Mouse (Mus musculus): Measurements from ENCODE around the gene Hmcn1.

Gene Hmcn1

DNA sequence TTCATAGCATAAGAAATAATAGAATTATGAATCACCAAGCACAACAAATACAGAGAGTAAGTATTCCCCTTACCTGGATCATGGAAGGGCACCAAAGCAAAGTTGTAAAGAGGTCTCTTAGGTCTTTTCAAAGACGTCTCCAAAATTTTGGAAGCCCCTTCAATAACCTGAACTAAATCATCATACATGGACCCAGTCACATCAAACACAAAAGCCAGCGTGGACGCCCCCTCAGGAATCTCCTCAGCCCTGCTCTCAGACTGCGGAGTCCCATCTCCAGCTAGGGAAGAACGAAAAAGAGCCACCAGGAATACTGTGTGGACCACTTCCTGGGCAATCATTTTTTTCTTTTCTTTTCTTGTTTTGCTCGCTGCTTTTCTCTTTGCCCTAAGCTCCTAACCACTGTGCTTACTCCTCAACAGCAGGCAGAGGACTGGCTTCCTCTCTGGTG lies 499 bp downstream of the Hmcn1 start:
- DNase-seq (ENCODE audit: low spot score) = no peak

DNA sequence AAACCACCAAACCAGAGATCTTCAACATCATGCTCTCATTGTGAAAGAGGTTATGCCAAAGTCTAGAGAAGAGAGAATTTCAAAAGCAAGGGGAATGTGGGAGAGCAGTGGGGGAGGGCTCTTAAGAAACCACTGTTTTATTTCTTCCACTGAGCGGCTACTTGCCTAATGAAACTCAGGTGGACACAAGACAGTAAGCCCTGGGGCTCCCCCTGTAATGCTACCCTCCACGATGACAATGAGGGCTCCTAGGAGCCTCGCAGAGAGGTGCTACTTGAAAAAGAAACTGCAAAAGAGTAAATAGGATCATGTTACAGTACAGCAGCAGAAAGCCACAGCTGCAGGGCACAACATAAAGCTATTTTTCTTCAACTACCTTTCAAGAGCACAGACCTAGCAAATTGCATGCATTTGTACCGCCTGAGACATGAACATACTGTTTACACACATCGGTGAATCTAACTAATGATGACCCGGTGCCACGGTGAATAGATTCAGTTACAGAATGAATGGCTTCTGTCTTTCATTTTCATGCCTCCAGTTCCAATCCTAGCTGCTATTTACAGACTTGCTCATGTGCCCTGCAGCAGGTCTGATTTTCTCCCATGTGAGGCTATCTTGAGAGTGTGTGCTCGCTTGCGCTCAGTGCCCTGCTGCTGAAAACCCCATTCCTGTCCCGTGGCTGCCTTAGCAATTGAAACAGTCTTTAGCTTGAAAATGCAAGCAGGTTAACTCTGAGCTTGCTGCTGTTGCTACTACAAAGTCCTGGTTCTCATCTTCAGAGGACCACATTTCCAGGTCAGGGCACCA lies 1.3 kb downstream of the Hmcn1 start:
- no peak for DNase-seq (ENCODE audit: low spot score)

DNA sequence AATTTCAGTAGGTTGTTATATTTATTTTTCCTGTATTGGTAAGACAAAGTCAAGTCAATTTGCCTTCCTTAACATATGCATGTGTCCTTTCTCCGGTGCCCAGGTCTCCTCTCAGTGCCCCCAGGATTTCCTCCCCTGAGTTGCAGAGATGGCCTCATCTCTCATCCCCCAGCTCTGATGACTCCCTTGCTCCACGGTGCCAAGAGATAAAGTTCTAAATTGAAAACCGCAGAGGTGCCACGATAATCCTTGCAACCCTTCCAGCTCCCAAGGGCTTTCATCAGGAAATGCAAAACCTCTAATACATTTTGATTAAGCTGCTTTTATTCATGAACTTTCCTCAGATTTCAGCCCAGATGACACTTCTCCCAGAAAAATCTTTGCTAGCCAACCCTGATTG lies 8.3 kb downstream of the Hmcn1 start:
- DNase-seq (ENCODE audit: low spot score) = no peak

DNA sequence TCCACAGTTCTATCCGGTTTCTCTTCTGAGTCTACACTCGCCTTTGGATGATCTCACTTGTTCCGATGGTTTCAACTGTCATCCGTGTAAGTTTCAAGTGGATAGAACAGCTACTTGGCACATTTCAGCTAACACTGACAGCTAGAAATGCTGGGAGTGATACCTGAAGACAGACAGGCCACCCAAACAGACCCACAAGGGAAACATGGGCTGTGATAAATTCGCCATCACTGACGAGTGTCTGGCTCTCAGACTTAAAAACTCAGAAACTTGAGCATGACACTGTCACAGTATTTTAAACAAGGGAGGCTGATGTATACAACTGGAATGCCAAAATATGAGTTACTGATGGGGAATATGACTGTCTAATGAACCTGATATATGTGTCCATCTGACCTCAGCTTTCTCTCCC lies 9.1 kb downstream of the Hmcn1 start:
- no peak for DNase-seq (ENCODE audit: low spot score)

DNA sequence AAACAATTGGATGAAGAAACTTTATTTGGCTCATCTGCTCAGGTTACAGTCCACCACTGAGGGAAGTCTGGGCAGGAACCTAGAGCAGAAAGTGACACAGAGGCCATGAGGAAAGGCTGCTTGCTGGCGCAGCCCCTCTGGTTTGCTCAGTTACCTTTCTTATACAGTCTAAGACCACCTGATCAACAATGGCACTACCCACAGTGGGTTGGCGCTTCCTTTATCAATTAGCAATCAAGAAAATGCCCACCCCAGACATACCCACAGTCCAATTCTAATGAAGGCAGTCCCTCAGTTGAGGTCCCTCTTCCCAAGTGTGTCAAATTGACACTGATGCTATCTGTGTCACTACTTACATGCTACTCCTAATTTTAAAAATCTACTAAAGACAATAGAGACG lies 14.6 kb downstream of the Hmcn1 start:
- no peak for DNase-seq (ENCODE audit: low spot score)

DNA sequence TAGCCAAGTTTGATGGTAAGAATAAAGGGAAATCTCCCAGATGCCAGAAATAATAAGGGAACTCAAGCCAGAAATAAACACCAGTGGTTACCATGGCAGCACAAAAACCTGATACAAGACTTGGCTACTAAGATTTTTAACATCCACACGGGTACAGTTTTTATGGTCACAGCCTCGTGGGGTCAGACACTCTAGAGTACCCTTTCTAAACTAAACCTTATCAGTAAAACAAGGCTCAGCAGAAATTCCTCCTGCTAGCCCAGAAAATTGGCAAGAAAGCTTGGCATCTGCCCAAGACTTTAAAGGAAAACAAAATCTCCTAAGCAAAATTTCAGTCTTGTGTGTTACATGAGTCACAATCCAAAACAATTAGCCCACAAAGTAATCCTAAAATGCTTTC lies 17.0 kb downstream of the Hmcn1 start:
- DNase-seq (ENCODE audit: low spot score) = peak; percentile 28

DNA sequence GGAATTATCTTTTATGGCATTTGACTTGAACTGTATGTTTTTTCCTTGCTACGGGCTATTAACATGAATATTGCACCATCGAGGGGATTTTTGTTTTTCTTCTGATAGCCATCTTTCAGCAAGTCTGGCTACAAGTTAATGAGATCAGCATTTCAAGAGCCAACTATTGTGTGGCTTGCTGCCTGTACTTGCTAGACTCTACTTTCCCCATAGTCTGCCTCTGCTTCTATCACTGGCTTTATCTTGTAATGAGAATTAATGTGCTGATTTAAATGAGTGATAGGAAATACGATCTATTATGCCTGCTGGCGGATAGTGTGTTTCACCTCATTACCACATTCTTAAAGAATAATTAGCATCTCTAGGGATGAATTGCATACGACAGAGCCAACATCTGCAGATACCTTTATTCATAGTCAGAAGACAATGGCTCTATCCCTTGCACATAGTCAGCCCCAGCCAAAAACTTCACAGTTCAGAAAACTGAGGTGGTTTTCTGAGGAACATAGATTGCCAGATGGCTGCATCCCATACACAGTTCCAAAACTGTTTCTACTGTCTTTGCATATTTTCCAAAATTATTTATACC lies 33.7 kb downstream of the Hmcn1 start:
- no peak for DNase-seq (ENCODE audit: low spot score)

DNA sequence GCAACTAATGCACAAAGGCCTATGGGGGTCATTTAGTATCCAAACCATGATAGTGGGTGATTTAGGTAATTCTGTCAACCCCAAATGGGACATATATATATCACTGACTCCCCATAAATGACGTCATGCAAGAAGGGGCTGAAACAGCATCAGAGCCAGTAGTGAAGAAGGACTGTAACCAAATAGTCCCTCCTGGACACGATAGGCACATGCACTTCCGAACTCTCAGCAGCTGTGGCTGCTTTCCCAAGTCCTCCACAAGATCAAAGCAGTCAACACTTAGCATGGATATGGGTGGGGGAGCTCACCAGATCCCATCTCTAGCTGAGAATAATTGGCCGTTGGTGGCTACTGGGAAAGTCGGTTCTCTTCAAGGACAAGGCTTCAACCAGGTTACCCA lies 42.2 kb downstream of the Hmcn1 start:
- DNase-seq (ENCODE audit: low spot score) = no peak

DNA sequence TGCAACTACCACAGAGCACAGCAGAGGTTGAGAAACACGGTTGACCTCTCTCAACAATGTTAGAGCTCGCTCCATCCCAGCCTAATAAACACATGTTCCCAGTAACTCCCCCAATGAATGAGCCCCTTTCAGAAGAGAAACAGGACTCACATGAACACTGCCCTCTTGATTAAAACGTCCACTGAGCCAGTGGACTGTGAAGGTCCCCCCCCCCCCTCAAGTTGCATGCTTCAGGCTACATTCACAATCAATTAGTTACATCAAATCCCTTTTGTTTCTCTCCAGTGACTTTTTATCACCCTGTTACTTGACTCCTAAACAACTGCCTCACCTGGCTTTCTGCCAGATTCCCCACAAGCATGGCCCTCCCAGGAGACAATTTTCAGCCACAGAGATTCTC lies 43.2 kb downstream of the Hmcn1 start:
- no peak for DNase-seq (ENCODE audit: low spot score)

DNA sequence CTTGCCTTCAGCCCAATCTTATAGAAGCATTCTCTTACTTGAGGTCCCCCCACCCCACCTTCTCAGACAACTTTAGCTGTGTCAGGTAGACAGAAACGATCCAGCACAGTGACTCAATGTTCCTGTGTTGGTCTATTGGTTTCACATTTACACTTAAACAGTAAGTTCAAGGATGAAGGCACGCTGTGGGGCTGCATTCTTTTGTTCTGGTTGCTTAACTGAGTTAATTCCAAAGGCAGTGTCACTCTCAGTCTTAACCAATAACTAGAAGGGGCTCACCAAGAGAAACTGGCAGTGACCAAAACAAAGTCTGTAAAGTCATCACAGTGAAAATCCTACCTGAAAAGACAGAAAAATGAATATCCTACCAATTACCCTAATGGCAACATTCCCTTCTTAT lies 44.3 kb downstream of the Hmcn1 start:
- no peak for DNase-seq (ENCODE audit: low spot score)

DNA sequence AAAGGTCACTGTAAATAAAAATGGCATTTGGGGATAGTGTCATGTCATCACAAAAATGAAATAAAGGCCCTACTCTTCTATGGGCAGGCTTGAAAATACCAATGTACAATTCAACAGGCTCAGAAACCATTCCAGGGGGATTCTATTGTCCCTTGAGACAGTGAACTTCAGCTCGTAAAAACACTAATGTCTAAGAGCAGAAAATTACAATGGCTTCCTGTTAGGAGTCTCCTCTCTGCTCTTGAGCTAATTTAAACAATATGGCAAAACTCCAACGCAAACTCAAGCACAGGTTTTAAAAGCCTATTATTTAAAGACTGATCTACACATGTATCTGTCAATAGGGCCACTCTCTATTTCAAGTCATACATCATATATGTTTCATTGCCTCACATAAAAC lies 49.6 kb downstream of the Hmcn1 start:
- DNase-seq (ENCODE audit: low spot score) = no peak

DNA sequence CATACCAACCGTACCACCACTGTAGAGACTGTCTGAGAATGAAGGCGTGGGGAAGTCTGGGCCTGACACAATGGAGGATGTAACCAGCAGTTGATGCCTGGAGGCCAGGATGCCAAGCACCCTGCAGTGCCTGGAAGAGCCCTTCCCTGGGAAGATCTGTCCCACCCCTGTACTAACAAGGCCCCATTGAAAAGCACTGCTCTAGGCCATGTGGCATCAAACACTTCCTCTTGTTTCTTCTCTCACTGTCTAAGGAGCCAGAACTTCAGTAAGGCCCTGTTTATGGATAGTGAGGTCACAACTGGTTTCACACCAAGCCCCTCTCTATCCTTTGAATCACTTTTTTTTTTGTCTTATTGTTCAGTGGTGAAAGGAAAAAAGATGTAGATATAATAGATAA lies 51.1 kb downstream of the Hmcn1 start:
- DNase-seq (ENCODE audit: low spot score) = no peak

DNA sequence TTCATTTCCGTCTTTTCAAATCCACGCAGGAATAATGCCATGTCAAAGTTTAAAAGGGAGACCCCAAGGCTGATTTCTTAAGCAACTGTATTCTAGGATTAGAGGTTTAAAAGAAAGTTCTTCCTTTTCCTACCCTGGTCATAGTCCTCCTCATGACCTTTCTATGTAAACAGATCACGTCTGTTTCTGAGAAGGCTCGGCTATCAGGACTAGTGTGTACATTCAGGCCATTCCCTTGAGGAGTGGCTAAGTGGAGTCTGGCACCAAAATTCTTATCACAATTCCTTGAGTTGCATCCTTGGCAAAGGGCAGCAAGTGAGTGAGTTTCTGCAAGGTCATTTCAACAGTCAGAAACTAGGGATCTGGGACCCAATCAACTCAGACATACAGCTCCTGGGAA lies 56.4 kb downstream of the Hmcn1 start:
- no peak for DNase-seq (ENCODE audit: low spot score)

DNA sequence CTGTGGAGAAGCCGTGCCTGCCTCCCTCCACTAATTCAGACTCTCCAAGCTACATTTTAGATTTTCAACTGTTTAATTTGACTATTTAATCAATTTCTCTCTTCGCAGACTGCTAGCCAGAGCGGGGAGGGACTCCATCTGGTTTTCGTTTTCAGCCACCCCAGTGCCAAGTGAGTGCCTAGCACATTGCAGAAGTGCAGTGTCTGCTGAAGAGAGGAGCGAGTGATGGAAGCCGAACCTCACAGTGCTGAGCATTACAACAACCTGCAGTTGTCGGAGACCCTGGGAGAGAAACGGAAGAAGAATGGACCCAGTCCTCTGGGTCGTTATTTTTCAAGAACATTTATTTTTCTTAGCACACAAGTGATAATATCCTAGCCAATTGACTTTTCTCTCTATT lies 59.6 kb downstream of the Hmcn1 start:
- DNase-seq (ENCODE audit: low spot score) = peak; percentile 45

DNA sequence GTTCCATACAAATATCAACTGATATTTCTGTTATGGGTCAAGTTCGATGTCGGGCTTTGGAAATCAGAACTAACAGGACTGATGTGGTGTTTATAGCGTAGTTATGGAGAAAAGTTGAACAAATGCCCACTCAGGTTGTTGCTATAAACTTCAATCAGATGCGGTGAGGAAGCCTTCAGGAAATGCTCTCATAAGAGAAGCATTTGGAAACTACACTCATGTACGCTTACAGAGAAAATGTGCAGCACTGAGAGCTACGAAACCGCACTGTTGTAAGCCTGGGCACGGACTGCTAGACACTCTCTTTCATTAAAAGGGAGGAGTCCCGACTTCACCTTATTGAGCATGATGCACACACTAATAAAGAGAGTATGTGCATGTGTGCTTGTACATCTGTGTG lies 72.4 kb downstream of the Hmcn1 start:
- no peak for DNase-seq (ENCODE audit: low spot score)

DNA sequence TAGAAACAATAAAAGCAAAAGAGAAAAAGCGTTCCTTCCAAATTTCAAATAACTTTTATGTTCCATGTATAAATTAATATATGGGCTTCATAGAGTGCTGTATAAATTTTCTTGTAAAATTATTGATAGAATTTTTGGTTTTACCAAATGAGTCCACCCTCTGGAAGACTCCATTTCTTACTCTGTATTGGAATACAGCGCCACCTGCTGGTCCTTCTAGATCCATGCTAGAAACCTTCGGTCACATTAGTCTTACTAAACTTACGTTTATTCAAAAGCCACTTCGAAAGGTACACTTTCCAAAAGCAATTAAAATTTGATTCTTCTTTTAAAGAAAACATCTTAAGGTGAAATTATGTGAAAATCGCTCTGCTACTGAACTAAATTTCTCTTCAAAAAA lies 73.0 kb downstream of the Hmcn1 start:
- DNase-seq (ENCODE audit: low spot score) = peak; percentile 71

DNA sequence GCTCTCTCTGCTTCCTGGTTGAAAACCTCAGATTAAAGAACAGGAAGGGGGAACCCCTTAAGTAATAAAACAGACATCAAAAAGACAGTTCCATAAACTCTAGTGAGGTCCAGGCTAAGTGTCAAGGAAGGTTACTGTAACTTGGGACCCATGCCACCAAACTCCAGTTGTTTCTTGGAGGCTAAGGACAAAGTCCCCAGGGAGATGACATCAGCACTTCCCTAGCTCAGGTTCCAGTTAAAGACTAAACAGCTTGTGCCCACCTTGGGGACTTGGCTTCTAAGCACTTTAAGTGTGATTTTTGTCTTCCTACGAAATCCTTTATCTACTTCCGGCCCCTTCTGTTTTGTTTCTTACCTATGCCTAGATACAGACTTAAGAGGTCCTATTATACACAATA lies 78.3 kb downstream of the Hmcn1 start:
- no peak for DNase-seq (ENCODE audit: low spot score)

DNA sequence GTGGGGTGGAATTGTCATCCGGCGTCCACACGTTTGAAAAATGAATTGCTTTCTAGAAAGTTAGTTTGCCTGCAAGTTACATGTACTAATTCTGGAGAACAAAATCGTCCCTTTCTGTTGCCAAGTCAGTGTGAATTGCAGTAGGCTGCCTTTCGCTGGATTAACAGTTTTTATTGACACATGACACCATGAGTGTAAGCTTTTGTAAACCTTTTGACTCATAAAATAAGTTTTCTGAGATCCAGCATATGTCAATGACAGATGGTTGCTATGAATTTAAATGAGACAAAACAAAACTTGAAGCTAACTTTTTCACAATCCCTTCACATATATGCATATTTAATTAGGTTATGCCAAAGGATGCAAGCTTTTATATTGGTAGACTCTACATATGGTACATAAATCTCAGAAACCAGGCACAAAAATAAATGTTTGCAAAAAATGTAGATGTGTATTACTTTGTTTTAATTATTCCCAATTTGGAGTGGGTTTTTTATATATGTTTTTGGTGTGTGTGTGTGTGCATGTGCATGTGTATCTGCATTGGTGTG lies 79.6 kb downstream of the Hmcn1 start:
- no peak for DNase-seq (ENCODE audit: low spot score)

DNA sequence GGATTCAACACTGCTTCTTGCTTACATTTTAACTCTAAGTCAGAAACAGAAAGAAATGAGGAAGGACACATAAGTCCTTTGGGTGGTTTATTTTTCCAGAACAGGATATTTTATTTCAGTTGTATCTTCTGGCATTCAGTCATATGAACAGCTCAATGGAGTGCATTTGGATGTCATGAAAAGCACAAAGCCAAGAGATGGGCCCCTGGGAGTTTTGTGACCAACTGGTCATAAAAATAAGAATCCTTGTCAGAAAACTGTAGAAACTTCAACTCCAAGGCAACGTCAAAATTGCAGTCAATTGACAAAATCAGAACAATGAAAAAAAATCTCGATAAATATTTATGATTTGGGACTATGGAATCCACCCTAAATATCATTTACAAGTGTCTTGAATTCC lies 83.6 kb downstream of the Hmcn1 start:
- no peak for DNase-seq (ENCODE audit: low spot score)

DNA sequence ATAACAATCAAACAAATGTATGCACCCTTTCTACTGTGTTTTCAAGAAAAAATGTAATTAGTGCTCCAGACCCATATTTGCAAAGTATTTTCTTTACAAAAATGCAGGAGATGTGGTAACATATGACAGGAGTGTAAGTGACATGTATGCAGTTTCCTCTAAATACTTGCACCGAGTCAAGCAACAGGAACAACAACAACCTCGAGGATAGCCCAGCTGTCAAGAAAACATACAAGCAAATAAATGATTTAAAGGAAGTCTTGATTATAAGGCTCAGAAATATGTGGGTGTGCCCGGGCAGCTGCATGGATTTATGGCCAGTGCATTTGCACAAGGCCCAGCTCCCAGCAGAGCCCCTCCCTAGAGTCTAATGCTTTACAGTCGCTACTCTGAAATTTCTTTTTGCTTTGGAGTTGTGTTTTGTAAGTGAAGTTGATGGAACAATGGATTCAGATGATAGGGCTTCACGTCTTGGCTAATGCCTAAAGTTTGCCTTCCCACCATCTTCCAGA lies 99.5 kb downstream of the Hmcn1 start:
- no peak for DNase-seq (ENCODE audit: low spot score)

DNA sequence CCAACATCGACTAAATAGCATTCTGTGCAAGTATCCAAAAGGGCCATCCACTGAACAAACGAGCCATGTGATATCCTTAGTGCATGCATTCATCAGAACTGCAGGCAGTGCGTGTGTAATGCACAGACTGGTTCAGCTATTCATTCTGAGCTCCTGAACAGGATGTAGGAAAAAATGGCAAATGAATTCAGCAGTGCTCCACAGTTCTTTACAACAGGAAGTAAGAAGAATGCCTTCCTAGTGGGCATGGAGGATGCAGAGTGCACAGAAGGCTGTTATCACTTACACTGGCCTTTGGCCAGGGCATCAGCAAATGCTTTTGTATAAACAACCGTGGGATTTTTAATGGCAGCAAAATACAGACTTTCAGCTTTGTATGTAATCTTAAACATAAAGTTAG lies 103.2 kb downstream of the Hmcn1 start:
- peak; percentile 28 for DNase-seq (ENCODE audit: low spot score)

DNA sequence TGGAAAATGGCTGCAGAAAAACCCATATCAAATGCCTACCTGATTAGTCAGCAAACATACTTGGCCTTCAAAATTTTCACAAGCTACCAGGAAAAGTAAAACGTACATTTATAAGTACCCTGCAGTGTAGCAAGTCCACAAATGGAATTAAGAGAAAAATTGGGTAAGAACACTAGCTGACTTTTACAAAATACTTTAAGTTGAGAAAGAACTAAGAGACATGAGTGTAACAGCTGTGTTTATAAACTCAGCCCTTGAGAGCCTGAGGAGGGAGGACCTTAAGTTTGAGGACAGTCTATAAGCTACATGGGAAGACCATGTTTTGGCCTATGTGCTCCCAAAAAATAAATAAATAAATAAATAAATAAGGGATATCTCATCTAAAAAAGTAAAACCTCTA lies 107.0 kb downstream of the Hmcn1 start:
- DNase-seq (ENCODE audit: low spot score) = no peak

DNA sequence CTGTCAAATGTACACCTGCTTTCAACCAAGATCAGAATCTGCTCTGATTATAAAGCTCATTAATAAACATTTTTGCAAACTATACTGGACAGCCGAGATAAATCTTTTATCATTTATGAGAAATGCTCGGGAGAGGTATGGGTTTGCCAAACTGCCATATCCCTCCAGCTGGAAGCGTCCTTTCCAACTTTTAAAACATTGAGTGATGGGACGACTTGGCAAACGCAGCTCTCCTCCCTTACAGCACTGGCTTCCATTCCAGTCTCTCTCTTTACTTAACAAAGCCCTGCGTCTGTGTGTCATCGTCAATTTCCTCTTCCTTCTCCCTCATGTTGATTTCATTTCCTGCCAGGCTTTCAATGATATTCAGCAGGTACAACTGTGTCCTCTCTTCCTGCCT lies 114.8 kb downstream of the Hmcn1 start:
- peak; percentile 42 for DNase-seq (ENCODE audit: low spot score)

DNA sequence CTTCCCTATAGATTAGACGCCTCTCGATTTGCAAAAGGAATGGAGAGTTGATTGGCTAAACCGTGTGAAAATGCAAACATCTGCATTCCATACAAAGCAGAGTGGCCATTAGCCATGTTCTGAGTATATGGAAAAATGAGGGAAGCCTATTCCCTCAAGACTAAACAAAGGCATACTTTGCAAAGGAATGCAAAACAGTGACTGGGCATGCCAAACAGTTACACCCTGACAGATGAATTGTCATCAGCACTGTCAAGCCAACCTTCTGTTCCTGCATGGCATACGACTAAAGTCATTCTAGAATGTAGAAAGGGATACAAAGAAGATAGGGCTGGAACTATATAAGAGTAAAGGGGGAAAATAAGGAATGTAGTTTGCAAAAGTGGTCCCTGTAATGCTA lies 115.3 kb downstream of the Hmcn1 start:
- DNase-seq (ENCODE audit: low spot score) = peak; percentile 26

Measured in lung, postnatal 25 days (tissue).